Mouse (Mus musculus): ENCODE results near the gene Ankrd35. TPM values are rescaled to one million over a fixed set of nuclear protein-coding genes. Genes with fewer than 3 reads are reported as not detected.
"Not testable (repeated sequence)": the region's sequence is repeated elsewhere in the genome, so short reads cannot be mapped to it uniquely, and the experiment has no call there.

The Ankrd35 gene
- 2.3 and 3.2 TPM in 2 replicates for total RNA-seq (2021)
- long read RNA-seq, partial matches to known transcripts = 3 of 9 reads
- long read RNA-seq, other reads (novel, unspliced or antisense) = 6 of 9 reads

DNA sequence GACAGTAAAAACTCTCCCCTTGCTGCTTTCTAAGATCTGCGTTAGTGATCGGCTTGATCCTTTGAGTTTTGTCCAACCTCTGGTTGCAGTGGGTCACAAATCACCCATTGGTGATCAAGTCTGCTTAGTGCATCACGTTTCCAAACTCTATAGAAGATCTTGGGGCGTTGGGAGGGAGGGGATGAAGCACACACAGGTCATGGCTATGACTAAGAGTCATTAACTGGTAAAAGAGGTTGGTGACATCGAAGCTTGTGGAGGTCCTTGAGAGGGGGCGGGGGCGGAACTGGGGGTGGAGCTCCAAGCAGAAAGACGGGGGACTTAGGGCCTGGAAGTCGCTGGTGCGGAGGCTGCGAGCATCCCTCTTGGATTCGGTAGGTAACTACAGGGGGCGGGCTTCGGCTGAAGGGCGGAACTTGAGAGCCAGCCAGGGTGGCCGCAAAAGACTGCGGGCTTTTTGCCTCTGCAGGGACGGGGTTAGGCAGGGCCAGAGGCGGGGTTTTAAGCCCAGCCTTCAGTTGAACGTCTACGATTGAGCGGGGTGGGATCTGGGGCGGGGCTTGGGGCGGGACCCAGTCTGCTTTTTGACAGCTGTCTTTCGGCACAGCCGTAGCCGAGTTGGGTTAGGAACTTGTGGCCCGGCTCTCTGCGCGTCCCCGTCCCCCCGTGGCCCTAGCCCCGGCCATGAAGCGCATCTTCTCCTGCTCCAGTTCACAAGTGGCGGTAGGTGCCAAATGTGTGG lies at the start of gene Ankrd35:
Gene Ankrd35, plus strand, starts transcription at position 405 of the 742 bp plus-strand sequence.
- DNase-seq = peak; percentile 74

DNA sequence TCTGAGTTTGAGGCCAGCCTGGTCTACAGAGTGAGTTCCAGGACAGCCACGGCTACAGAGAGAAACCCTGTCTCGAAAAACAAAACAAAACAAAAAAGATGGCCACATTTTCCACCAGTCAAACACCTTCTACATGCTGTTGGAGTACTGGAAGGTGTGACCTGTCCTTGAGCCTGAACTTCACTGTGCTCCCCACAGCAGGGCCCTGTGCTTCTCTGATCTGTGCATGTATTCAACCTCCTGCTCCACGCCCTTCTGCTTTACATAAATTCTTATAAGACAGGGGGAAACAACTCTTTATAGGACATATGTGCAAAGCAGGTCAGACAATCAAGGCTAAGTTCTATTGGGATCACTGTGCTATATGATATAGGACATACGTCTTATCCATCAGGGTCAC lies 46.7 kb upstream of the Ankrd35 start:
- DNase-seq = no peak

DNA sequence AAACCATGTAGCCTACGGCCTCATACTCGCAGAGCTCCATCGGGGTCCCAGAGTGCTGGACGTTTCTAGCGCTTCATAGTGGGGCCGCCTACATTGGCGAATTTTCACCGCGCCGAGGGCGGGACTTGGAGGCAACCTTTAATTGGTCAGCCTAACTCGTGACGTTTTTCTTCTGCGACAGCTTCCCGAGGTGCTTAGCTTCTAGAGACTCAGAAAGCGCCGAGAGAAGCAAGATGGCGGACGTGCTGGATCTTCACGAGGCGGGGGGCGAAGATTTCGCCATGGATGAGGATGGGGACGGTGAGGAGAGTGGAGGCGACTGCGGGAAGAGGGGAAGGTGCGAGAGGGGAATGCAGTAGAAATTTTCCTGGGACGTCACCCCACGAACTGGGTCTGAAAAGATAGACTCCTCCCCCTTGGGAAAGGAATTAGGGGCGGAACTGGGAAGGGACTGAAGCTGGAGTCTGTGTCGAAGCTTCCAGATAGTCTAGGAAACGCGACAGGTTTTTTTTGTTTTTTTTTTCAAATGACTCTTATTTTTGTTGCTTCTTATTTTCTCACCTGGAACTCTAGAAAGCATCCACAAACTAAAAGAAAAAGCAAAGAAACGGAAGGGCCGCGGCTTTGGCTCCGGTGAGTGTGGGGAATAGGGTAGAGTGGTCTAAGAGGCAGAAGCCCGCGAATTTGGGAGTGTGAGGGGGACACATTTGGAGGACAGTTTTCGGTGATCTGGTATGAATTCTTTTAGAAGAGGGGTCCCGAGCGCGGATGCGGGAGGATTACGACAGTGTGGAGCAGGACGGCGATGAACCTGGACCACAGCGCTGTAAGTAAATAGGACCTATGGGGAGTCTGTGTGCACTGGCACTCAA lies 40.0 kb upstream of the Ankrd35 start, which contains the start of gene Rbm8a:
Gene Rbm8a, plus strand, starts transcription at position 205 of the 872 bp plus-strand sequence.
- DNase-seq = peak; percentile 92

DNA sequence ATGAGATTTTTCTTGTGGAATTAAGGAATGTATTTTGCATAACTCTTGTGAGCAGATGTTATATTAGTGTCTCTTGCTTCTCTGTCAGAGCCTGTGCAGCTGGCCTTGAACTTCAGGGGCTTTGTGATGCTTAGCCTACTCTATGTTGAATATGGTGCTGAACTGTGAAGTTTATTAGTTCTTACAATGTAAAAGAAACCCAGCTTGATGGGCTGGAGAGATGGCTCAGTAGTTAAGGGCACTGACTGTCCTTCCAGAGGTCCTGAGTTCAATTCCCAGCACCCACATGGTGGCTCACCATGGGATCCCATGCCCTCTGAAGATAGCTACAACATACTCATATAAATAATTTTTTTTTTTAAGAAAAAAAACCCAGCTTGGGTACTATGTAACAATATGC lies 37.9 kb upstream of the Ankrd35 start:
- DNase-seq = no peak

DNA sequence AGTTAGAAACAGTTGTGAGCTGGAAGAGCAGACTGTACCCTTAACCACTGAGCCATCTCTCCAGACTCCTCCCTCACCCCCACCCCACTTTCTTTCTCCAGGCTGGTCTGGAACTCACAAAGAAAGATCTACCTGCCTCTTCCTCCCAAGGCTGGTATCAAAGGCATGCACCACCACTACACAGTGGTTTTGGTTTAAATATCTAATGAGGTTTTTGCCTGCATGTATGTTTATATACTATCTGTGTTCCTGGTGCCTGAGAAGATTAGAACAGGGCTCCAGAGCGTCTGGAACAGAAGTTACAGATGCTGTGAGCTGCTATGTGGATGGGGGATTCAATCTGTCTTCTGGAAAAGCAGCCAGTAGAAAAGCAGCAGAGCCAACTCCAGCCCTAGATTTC lies 35.9 kb upstream of the Ankrd35 start:
- DNase-seq = no peak

DNA sequence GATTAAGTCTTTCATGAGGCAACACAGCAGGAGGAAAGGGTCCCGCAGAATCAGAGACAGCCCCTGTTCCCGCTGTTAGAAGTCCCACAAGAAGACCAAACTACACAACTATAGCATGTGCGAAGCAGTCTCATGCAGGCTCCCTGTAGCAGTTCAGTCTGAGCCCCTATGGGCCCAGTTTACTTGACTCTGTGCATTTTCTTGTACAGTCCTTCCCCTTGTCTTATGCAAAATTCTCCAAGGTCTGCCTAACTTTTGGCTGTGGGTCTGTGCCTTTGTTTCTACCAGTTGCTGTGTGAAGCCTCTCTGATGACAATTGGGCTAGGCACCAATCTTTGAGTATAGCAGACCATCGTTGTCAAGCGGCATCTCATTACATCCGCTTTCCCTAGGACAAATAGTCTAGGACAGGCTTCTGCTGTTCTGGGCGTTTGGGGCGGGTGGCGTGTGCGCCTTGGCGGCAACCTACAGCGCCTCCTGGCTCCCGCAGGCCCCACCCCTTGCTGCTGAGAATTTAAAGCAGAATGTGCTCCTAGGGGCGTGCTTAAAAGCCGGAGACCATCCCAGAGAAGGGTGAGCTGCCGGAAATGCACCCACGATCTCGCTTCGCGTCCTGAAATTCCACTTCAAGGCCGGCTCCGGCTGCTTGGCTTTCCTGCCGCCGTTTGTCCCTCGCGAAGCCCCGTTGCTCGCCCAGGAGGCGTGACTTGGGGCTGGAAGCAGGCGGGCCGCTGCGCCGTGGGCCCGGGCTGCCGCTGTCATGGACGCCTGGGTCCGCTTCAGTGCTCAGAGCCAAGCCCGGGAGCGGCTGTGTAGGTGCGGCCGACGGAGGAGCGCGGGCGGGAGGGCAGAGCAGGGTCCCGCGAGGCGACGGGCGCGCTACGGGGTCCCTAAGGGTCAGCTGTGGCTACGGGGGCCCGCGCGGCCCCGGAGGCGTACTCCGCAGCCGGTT lies 34.7 kb upstream of the Ankrd35 start, which contains the start of the genes Pex11b and Gm42957:
Gene Pex11b, plus strand, starts transcription at position 449 of the 952 bp plus-strand sequence.
Gene Gm42957, plus strand, starts transcription at position 547 of the 952 bp plus-strand sequence.
- DNase-seq = peak; percentile 91

DNA sequence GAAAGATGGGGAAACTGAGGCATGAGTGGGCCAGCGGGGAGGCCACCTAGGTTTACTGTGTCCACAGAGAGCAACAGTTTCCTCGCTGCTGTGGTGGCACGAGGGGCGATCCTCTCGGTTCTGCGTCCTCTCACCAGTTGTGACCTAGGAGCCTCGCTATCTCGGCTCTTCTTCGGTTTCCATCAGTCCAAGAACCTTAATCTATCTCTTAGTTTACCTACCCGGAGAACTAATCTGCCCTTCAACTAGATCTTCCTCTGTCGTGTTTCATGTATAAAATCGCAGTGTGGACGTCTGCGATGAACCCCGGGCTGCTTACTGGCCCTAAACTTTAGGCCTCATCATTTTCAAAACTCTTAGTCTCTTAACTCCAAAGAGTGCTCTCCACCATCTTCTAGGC lies 34.0 kb upstream of the Ankrd35 start:
- DNase-seq = no peak

DNA sequence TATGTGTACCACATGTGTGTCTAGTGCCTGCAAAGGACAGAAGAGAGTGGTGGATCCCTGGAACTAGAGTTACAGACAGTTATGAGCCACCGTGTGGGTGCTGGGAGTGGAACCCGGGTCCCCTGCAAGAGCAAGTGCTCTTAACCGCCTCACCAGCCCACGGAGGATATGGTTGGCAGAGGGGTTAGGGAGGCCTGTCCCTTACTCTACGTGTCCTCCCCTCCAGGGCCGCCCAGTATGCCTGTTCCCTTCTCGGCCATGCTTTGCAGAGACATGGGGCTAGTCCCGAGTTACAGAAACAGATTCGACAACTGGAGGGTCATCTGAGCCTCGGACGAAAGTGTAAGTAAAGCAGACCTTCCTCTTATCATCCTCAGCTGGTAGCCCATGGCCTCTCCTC lies 33.5 kb upstream of the Ankrd35 start:
- DNase-seq = no peak

DNA sequence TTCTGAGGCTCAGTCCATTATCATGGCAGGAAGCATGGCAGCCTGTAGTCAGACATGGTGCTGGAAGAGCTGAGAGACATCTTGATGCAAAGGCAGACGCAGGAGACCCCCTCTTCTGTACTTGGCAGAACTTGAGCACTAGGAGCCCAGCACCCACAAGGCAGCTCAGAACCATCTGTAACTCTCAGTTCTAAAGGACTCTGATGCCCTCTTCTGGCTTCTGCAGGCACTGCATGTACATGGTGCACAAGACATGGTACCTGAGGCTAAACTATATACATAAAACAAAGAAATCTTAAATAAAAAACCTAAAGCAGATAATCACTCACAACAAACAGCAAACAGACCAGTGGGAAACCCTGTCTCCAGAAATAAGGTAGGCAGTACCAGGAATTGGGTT lies 30.7 kb upstream of the Ankrd35 start:
- DNase-seq = peak; percentile 69

DNA sequence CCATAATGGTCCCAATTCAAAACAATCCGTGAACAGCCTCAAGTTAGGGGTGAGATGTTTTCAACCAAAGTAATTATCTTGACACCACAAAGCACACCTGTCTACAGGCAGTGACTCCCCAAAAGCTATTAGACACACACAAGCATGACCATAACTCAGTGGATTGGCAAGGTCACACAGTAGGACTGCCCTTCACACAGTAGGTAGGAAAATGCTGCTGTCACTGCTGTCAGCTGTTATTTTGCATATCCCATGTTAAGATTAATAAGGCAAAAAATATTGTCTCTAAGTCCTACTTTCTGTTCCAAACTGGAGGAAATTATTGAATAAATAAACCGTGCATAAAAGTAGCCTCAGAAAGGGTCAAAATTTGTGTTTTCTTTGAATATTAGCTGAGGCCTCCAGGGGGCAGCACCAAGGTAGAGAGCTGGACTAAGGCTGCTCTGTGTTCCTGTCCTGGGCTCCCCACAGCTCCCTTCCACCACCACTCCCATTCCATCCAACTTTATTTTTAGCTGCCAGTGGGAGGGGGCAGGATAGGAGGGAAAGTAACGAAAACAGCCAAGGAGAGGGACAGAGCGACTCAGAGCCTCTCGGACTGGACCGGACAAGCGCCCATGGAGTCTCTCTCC lies 24.8 kb upstream of the Ankrd35 start, which contains the start of gene Itga10:
Gene Itga10, plus strand, starts transcription at position 567 of the 632 bp plus-strand sequence.
- peak; percentile 30 for DNase-seq

DNA sequence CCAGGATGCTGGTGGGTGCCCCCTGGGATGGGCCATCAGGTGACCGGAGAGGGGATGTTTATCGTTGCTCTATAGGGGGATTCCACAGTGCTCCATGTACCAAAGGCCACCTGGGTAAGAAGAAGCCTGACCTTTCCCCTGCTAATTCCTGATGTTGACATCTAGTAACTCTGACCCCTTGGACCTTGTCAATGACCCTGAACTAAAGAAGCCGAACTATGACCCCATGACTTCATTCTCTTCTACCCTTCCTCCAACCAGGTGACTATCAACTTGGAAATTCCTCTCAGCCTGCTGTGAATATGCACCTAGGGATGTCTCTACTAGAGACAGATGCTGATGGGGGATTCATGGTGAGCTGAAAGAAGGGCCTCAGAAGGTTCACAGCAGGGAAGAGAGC lies 22.6 kb upstream of the Ankrd35 start:
- DNase-seq = no peak

DNA sequence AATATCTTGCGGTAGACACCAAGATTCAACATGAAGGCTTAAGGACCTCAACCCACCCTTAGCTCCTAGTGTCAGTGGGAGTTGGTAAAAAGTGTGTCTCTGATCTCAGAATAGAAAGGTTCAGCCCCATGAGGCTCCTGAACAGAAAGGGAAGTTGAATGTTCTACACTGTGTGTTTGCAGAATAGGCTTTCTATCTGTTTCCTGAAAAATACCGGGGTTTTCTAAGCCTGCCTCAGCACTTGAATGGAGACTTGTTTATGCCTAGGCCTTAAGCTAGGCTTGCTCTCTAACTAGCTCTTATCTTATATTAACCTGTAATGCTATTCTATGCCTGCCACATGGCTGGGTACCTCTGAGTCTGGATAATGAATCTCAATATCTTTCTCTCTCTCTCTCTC lies 9.0 kb upstream of the Ankrd35 start:
- no peak for DNase-seq

DNA sequence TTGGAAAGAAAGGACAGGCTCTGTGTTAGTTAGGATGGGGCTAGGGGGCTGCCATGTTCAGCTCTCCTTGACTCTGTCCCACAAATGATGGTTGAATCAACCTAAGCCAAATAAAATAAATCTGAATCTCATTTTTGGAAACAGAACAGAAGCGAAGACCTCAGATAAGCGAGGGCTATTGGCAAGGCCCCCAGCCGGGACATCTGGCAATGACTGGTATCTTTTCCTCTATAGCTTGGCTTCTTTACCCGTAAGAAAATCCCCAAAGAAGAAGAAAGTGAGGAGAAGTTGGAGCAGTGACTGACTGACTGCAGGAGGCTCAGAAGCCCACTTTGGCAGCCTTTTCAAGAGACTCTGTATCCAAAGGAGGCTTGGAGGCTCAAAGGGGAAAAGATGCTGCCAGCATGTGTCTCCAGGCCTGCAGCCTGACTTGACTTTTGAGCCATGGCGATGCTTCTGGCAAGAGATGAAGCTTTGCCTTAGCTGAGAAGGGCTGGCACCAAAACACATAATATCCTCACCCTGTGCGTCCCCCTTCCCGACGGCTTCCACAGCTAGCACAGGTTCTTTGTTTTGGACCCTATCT lies 7.1 kb upstream of the Ankrd35 start:
- no peak for DNase-seq

DNA sequence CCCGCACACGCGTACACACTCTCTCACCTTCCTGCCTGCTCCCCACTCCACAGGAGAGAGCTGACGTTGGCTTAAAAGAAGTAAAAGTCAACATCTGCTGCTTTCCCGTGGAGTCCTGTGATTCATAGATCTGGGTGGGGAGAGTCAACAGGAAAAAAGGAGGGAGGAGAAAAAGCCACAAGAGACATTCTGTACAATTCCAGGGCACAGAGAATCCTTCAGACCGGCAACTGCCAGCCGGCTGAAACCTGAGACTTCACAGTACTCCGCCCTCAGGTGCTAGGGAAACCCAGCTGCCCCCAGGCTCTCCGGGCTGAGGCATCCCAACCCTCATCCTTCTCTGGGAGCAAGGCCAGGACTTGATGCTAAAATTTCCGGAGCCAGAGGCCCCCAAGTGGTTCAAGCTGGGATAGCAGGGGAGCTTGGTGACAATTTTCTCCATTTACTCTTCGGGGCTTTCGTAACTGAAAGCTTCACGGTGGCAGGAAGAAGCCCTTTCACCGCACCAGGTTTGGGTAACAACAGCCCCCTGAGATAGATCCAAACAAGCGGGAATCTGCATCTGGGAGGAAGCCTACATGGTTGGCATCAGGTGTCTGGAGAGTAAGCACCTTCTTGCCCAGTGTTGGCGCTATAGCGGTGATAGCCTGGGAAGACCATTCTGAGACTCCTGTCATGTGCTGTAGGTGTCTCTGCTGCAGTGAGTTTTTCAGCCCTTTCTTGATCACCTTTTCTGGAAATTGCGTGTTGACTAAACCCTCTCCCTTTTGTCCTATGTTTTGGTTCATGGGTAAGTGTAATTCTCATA lies 6.3 kb upstream of the Ankrd35 start:
- peak; percentile 74 for DNase-seq

DNA sequence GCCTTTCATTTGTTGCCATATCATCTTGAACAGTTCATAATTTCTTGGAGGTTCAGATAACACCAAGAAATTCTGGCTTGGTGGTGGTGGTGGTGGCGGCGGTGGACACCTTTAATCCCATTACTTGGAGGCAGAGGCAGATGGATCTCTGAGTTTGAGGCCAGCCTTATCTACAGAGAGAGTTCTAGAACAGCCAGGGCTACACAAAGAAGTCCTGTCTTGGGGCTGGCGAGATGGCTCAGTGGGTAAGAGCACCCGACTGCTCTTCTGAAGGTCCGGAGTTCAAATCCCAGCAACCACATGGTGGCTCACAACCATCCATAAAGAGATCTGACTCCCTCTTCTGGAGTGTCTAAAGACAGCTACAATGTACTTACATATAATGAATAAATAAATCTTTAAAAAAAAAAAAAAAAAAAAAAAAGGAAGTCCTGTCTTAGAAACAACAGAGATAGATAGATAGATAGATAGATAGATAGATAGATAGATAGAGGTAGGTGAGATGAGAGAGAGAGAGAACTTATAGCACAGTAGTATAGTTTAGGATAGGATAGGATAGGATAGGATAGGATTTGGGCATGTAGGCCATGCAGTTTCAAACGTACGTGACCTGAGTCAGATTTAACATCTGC lies 4.1 kb upstream of the Ankrd35 start:
- not testable (repeated sequence) for DNase-seq

DNA sequence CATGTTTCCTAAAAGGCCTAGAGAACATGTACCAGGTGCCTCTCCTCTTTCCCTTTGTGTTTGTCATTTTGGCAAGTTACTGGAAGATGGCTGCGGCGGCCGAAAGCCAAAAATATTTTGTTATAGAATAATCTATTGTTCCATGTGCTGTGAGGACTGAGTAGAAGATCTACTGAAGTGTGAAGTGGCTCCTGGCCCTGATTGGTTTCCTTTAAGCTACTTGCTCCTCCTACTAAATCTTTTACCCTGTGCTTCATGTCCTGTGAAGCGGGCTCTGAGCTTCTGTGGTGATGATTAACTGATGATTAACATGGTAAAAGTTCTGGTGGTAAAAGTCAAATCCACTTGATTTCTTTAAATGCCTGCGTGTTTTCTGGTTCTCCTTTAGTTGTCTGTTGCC lies 3.0 kb upstream of the Ankrd35 start:
- no peak for DNase-seq

DNA sequence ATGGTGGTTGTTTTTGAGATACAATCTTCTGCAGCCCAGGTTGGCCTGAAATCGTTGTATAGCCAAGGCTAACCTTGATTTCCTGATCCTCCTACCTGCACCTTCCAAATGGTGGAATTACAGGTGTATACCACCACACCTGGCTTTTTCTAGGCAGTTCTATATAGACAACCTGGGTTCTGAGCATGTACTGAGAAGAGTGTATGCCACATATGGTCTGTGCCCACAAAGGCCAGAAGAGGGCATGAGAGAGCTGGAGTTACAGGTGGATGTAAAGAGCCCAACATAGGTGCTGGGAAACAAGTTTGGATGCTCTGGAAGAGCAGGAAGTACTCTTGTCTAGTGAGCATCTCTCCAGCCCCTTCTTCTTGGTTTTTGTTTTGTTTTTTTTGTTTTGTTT lies 2.6 kb upstream of the Ankrd35 start:
- peak; percentile 32 for DNase-seq

DNA sequence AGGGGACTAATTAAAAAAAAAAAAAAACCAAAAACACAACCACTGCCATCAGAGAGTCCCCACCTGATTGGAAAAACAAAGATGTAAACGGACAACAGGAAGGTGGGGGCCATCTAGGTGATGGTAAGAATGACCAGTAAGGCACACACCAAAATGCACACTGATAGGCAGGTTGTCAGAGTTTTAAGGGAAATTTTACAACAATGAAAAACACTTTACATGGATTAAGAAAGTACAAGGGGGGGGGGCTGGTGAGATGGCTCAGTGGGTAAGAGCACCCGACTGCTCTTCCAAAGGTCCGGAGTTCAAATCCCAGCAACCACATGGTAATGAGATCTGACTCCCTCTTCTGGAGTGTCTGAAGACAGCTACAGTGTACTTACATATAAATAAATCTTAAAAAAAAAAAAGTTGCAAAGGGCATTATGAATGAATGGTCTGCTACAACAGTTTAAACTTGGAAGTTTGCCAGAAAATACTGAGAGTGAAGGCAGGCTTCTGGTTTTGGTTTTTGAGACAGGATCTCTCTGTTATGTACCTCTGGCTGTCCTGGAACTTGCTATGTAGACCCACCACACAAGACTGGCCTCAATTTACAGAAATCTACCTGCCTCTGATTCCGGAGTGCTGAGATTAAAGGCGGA lies 1.4 kb upstream of the Ankrd35 start:
- no peak for DNase-seq

DNA sequence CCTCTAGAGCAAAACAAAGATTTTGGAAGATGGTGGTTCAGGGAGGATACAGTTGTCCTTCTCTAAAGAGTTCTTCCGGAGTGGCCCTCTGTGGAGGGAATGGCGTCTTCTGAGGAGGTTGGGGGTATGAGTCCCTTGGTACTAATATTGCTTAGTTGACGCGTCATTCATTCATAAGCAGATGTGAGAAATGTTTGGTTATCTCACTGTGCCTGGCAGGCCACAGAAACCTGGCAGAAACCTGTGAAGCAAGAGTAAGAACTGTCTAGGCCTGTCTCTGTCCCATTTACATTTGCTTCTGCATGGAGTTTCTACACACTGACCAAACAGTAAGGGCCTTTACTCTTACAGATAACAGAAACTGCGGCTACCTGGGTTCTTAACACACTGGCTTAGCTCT lies 1.6 kb downstream of the Ankrd35 start:
- no peak for DNase-seq

All from adrenal gland, postnatal 25 days (tissue).